Mouse (Mus musculus) heart, embryonic 10.5 days (tissue): ENCODE results near the gene Tedc1. TPM values are rescaled to one million over a fixed set of nuclear protein-coding genes. Genes with fewer than 3 reads are reported as not detected.

ENCODE experiments used
- DNase-seq: peaks from one replicate; pipeline ENCODE4 v3.0.0-alpha.2; 2017; ENCODE audit warnings: low spot score
- H3K27ac ChIP-seq: fragments of 300-500 bp; sonication (generic); 2 replicates; pipeline ENCODE4 v1.5.1; 2016; ENCODE audit warnings: mild to moderate bottlenecking
- H3K27me3 ChIP-seq: fragments of 300-500 bp; sonication (generic); 2 replicates; pipeline ENCODE4 v1.6.1; 2016; ENCODE audit warnings: mild to moderate bottlenecking; ENCODE audit not compliant: poor library complexity, insufficient read depth, severe bottlenecking
- H3K36me3 ChIP-seq: fragments of 300-500 bp; sonication (generic); 2 replicates; pipeline ENCODE4 v1.6.1; 2016; ENCODE audit warnings: mild to moderate bottlenecking, moderate library complexity
- H3K4me1 ChIP-seq: fragments of 300-500 bp; sonication (generic); 2 replicates; pipeline ENCODE4 v1.6.1; 2016; ENCODE audit warnings: mild to moderate bottlenecking
- H3K4me3 ChIP-seq: fragments of 300-500 bp; sonication (generic); 2 replicates; pipeline ENCODE4 v1.5.1; 2016; ENCODE audit warnings: mild to moderate bottlenecking, moderate library complexity
- H3K9me3 ChIP-seq: fragments of 300-500 bp; sonication (generic); 2 replicates; pipeline ENCODE4 v1.6.1; 2016; ENCODE audit warnings: mild to moderate bottlenecking, moderate library complexity
- WGBS: fragments of 180-500 bp; shearing (Covaris S2); methylation state at CpG from one replicate; pipeline ENCODE4 v1.1.7; 2016; 5-methylcytosine and 5-hydroxymethylcytosine counted together
- polyA plus RNA-seq: library from polyadenylated mRNA; unstranded; fragments of >200 nt; fragmentation: Nextera tagmentation; extraction: Ambion mirVana; gene quantifications from 2 replicates; pipeline ENCODE4 v1.2.1, GENCODE M21; 2016

The Tedc1 gene
- polyA plus RNA-seq, 1 experiment from 2014 or later = 32.7 TPM

- Histone ChIP-seq H3K4me1 (peaks cover 71% of the 10 kb centered on the region), H3K9me3 (no peaks in the 10 kb centered on the region), H3K27me3 (no peaks in the 10 kb centered on the region), H3K36me3 (peaks cover 91% of the 10 kb centered on the region), H3K27ac (peak overlapping the region; percentile 81; the same call in 1 of the 2 replicates), H3K4me3 (no peak overlapping the region)
- 78% methylated on average over 5 of the region's 5 CpGs for WGBS
- no peak for DNase-seq
These were observed 22.3 kb upstream of the Tedc1 start for GRCm38 (mm10) chr12:113133861-113134403.

GRCm38 (mm10) chr12:113134502-113134901 is 21.7 kb upstream of the Tedc1 start:
- Histone ChIP-seq H3K4me1 (peaks cover 77% of the 10 kb centered on the region), H3K9me3 (no peaks in the 10 kb centered on the region), H3K36me3 (peaks cover 85% of the 10 kb centered on the region), H3K27ac (peak overlapping the region; percentile 85; the same call in 1 of the 2 replicates), H3K4me3 (no peak overlapping the region), H3K27me3 (no peaks in the 10 kb centered on the region)
- 79% methylated on average over 4 of the region's 4 CpGs for WGBS
- no peak for DNase-seq

DNA sequence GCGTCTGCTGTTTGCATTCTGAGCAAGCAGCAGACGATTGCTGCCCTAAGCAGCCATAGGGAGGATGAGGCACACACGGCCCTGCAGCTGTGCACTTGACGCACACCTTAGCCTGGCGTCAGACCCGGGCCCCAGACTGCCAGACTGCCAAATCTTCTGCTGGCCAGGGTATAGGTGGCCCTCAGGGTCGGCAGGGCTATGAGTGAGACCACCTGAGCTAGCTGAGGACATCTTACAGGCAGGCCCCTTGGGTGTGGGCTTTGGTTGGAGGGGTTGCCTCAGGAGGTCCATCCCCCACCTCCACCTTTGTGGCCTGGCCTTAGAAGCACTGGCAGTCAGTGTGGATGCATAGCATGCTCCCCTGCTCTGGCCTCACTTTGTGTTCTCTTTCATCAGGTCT is 20.8 kb upstream of the Tedc1 start:
- WGBS = 84% methylated on average over 7 of the region's 7 CpGs
- Histone ChIP-seq H3K36me3 (peaks cover 76% of the 10 kb centered on the region), H3K27ac (peak overlapping the region; percentile 85; the same call in 1 of the 2 replicates), H3K9me3 (no peaks in the 10 kb centered on the region), H3K4me1 (peaks cover 86% of the 10 kb centered on the region), H3K27me3 (no peaks in the 10 kb centered on the region), H3K4me3 (no peak overlapping the region)
- no peak for DNase-seq

- DNase-seq = no peak
- 72% methylated on average over 17 of the region's 17 CpGs for WGBS
- peaks cover 88% of the 10 kb centered on the region for H3K4me1 ChIP-seq
- H3K36me3 ChIP-seq = peaks cover 64% of the 10 kb centered on the region
- H3K9me3 ChIP-seq = no peaks in the 10 kb centered on the region
- no peak overlapping the region for H3K4me3 ChIP-seq
- H3K27ac ChIP-seq = peak overlapping the region; percentile 85
- H3K27me3 ChIP-seq = no peaks in the 10 kb centered on the region
These were observed 19.7 kb upstream of the Tedc1 start for GRCm38 (mm10) chr12:113136492-113137020.

GRCm38 (mm10) chr12:113137260-113138213 is 18.7 kb upstream of the Tedc1 start:
- peak overlapping the region; percentile 91 for H3K27ac ChIP-seq
- peaks cover 57% of the 10 kb centered on the region for H3K36me3 ChIP-seq
- 59% methylated on average over 18 of the region's 18 CpGs for WGBS

DNA sequence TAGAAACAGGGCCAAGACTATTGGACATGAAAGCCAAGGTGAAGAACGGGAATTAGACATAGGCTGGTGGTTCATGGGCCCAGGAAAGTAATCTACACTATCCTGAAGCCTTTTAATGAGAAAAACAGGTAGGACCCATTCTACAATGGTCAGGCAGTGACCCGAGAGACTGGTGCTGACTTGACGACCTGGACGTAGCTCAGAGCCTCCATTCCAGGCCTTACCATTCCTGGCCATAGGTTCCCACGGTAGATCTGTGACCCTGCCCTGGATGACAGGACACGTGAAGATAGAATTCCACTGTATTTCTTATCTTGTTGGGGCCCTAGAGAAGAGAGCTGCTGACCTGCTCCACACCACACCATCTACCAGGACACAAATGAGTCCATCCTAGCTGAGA is 17.9 kb upstream of the Tedc1 start:
- DNase-seq = no peak
- H3K4me1 ChIP-seq = peaks cover 90% of the 10 kb centered on the region
- H3K4me3 ChIP-seq = 0 out of 2 replicates have a peak overlapping the region, but pooled peaks have one; percentile 82
- no peaks in the 10 kb centered on the region for H3K27me3 ChIP-seq
- H3K9me3 ChIP-seq = no peaks in the 10 kb centered on the region
- H3K27ac ChIP-seq = peak overlapping the region; percentile 91
- H3K36me3 ChIP-seq = peaks cover 55% of the 10 kb centered on the region
- WGBS = 46% methylated on average over 6 of the region's 6 CpGs

More at GRCm38 (mm10) chr12:113137260-113138213, 18.7 kb upstream of the Tedc1 start:
- H3K4me1 ChIP-seq = peaks cover 90% of the 10 kb centered on the region
- H3K27me3 ChIP-seq = no peaks in the 10 kb centered on the region
- no peak for DNase-seq
- no peaks in the 10 kb centered on the region for H3K9me3 ChIP-seq
- no peak overlapping the region for H3K4me3 ChIP-seq

- Histone ChIP-seq H3K27ac (peak overlapping the region; percentile 91), H3K9me3 (no peaks in the 10 kb centered on the region), H3K36me3 (peaks cover 55% of the 10 kb centered on the region), H3K27me3 (no peaks in the 10 kb centered on the region), H3K4me3 (peak overlapping the region; percentile 82), H3K4me1 (peaks cover 90% of the 10 kb centered on the region)
- WGBS = 42% methylated on average over 11 of the region's 11 CpGs
- no peak for DNase-seq
These were observed 17.0 kb upstream of the Tedc1 start for GRCm38 (mm10) chr12:113138901-113139864.

DNA sequence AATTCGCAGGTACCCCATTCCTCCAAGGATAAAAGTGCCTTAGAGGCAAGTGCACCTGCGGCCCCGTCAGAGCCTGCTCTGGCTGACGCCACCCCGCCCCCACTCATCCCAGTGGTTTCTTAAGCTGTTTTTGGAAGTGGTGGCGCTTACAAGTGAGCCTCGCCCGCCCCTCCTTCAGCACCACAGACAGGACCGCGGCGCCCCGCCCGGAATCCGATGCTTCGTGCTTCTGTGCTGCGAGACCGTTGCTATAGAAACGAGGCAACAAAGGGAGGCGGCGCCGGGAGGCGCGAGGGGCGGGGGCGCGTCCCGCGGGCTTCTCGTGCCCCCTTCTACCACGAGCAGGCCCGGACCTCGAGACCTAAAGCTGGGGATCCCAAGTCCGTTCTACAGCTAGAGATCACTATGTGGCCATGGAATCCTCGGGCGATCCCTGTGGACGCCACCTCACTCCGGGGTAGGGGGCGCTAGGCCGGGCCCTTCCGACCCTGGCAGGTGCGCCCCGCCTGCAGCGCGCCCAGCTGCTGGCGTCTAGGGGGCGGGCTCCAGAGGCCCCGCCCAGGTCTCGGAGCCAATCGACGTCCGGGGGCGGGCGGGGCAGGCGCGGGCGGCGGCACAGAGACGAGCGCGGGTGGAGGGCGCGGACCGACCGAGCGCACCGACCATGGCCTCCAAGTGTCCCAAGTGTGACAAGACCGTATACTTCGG is 16.2 kb upstream of the Tedc1 start, which contains the start of gene Crip2:
Gene Crip2 (plus strand): TSS at position 329 of the 708 bp plus-strand sequence.
- H3K36me3 ChIP-seq = peaks cover 55% of the 10 kb centered on the region
- under 1% methylated on average over 68 of the region's 68 CpGs for WGBS
- peak; percentile 97 for DNase-seq
- peak within 1 kb of the TSS; percentile 91 for H3K27ac ChIP-seq
- no peaks in the 10 kb centered on the region for H3K27me3 ChIP-seq
- peak within 1 kb of the TSS; percentile 82 for H3K4me3 ChIP-seq
- no peaks in the 10 kb centered on the region for H3K9me3 ChIP-seq
- H3K4me1 ChIP-seq = peaks cover 91% of the 10 kb centered on the region

DNA sequence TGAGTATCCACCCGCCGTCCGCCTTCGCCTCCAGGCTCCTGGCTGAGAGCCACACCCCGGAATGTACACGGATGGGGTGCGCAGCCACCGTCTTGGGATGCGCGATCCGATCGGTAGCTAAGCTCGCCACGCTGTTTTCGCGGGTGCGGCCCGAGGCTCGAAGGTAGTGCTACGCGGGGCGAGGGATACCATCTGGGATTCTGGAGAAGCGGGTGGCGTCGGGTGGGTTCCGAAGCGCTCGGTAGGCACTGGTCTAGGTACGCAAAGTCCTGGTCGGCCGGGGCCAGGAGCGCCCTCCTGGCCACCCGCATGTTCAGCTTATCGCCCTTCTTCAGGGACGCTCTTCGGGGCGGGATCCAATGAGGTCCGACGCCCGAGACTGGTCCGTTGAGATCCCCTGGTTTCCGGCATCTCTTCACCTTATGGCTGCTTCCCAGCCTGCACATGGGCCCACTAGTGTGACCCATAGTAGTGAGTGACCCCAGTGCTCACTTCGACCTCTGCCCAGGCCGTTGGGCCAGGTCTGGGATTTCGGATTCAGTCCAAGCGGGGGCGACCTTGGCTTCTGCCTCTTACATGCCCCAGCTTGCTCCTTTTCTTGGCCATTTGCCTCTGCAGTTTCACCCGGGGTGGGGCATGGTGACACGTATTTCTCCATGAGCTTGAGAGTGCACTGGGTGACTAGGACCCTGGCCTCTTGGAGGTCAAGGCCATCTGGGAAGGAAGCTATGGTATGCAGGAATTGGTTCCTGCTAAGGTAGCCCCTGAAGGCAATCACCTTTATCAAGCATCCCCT is 15.4 kb upstream of the Tedc1 start:
- peak overlapping the region; percentile 91 for H3K27ac ChIP-seq
- H3K4me3 ChIP-seq = peak overlapping the region; percentile 82
- peaks cover 91% of the 10 kb centered on the region for H3K4me1 ChIP-seq

DNA sequence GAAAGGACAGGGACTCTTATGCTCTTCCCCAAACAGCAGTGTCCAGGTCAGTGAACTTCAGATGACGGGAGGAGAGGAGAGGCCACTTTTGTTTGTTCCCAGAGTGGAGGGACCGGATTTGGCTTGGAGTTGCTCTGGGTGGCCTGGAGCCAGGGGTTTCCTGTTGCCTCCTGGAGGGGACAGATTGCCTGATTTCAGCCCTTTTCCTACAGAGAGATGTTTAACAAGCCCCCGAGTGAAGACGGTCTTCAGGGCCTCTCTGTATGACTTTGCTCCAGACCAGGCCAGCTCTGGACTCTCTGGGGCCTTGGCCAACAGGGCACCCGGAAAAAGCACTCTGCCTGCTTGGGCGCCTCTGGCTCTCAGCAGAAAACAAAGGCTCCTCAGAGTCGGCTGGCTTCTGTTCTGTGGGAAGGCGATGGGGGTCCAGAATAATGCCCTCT is 14.7 kb upstream of the Tedc1 start:
- peak overlapping the region; percentile 82 for H3K4me3 ChIP-seq
- peaks cover 91% of the 10 kb centered on the region for H3K4me1 ChIP-seq
- no peaks in the 10 kb centered on the region for H3K9me3 ChIP-seq
- 28% methylated on average over 8 of the region's 8 CpGs for WGBS
- DNase-seq = no peak
- peaks cover 49% of the 10 kb centered on the region for H3K36me3 ChIP-seq
- no peaks in the 10 kb centered on the region for H3K27me3 ChIP-seq
- peak overlapping the region; percentile 91 for H3K27ac ChIP-seq

More for the DNA sequence above, 15.4 kb upstream of the Tedc1 start:
- Histone ChIP-seq H3K27me3 (no peaks in the 10 kb centered on the region), H3K9me3 (no peaks in the 10 kb centered on the region), H3K36me3 (peaks cover 55% of the 10 kb centered on the region)
- 2% methylated on average over 49 of the region's 49 CpGs for WGBS
- DNase-seq = no peak
